Mouse (Mus musculus) intestine, postnatal 0 days (tissue): Measurements from ENCODE around the gene Amhr2. TPM values are rescaled to one million over a fixed set of nuclear protein-coding genes. Genes with fewer than 3 reads are reported as not detected.

ENCODE experiments used
- ATAC-seq: fragments of 200-750 bp; cut with Nextera tagmentation; 2 replicates; pipeline ENCODE4 v1.8.0; 2017; ENCODE audit warnings: mild to moderate bottlenecking, moderate TSS enrichment, moderate library complexity
- H3K27ac ChIP-seq: fragments of 300-500 bp; sonication (generic); 2 replicates; pipeline ENCODE4 v1.5.1; 2014; ENCODE audit warnings: mild to moderate bottlenecking, low read depth, low read length, moderate library complexity
- H3K27me3 ChIP-seq: fragments of 300-500 bp; sonication (generic); replicated peaks from 2 replicates; pipeline ENCODE4 v1.6.1; 2014; ENCODE audit warnings: low read length, mixed read lengths; ENCODE audit not compliant: control insufficient read depth, insufficient read depth
- H3K36me3 ChIP-seq: fragments of 300-500 bp; sonication (generic); 2 replicates; pipeline ENCODE4 v1.6.1; 2014; ENCODE audit warnings: mild to moderate bottlenecking, moderate library complexity; ENCODE audit not compliant: control insufficient read depth, insufficient read depth
- H3K4me1 ChIP-seq: fragments of 300-500 bp; sonication (generic); replicated peaks from 2 replicates; pipeline ENCODE4 v1.6.1; 2014; ENCODE audit warnings: antibody characterized with exemption, low read length, mixed read lengths; ENCODE audit not compliant: control insufficient read depth, insufficient read depth
- H3K4me2 ChIP-seq: fragments of 300-500 bp; sonication (generic); replicated peaks from 2 replicates; pipeline ENCODE4 v1.6.1; 2014; ENCODE audit warnings: low read depth, mild to moderate bottlenecking, moderate library complexity
- H3K4me3 ChIP-seq: fragments of 300-500 bp; sonication (generic); 2 replicates; pipeline ENCODE4 v1.5.1; 2014; ENCODE audit warnings: low read depth, low read length
- H3K9ac ChIP-seq: fragments of 300-500 bp; sonication (generic); 2 replicates; pipeline ENCODE4 v1.6.1; 2014; ENCODE audit warnings: mild to moderate bottlenecking, low read depth, low read length
- H3K9me3 ChIP-seq: fragments of 300-500 bp; sonication (generic); 2 replicates; pipeline ENCODE4 v1.6.1; 2016; ENCODE audit warnings: mixed run types; ENCODE audit not compliant: control insufficient read depth
- CTCF ChIP-seq: sonication (generic); IDR thresholded peaks from 2 replicates; pipeline ENCODE4 v1.5.1; 2016; ENCODE audit warnings: low read depth, mild to moderate bottlenecking, control low read depth, antibody characterized with exemption, moderate library complexity
- WGBS: fragments of 180-500 bp; shearing (Covaris S2); extraction: QIAGEN DNeasy Blood & Tissue Kit; methylation state at CpG from one replicate; pipeline ENCODE4 v1.1.7; 2014; 5-methylcytosine and 5-hydroxymethylcytosine counted together
- polyA plus RNA-seq: library from polyadenylated mRNA; unstranded; fragments of >200 nt; fragmentation: Nextera tagmentation; extraction: Ambion mirVana; gene quantifications from 2 replicates; pipeline ENCODE4 v1.2.1, GENCODE M21; 2015

Amhr2 gene
- polyA plus RNA-seq, 1 experiment from 2014 or later: 0.50 TPM

- H3K36me3 ChIP-seq: peaks cover 17% of the 10 kb centered on the region
- peak; percentile 71 for TF ChIP-seq CTCF
- no peaks in the 10 kb centered on the region for H3K4me1 ChIP-seq
- no peak overlapping the region for H3K27ac ChIP-seq
- no peaks in the 10 kb centered on the region for H3K27me3 ChIP-seq
- H3K4me3 ChIP-seq: no peak overlapping the region
- no peak for ATAC-seq
- no peak overlapping the region for H3K4me2 ChIP-seq
- no peak overlapping the region for H3K9ac ChIP-seq
- H3K9me3 ChIP-seq: no peaks in the 10 kb centered on the region
Observed at GRCm38 (mm10) chr15:102463666-102464065, 18.5 kb downstream of the Amhr2 start.

- Histone ChIP-seq H3K9ac (no peak overlapping the region), H3K4me2 (no peak overlapping the region), H3K36me3 (peaks cover 9% of the 10 kb centered on the region), H3K4me3 (no peak overlapping the region), H3K27ac (no peak overlapping the region), H3K9me3 (no peaks in the 10 kb centered on the region), H3K27me3 (no peaks in the 10 kb centered on the region), H3K4me1 (no peaks in the 10 kb centered on the region)
- ATAC-seq: no peak
- WGBS: 95% methylated on average over 9 of the region's 9 CpGs
- no peak for TF ChIP-seq CTCF
Observed at GRCm38 (mm10) chr15:102468675-102469370, 23.7 kb downstream of the Amhr2 start.

GRCm38 (mm10) chr15:102470183-102470604 is 25.0 kb downstream of the Amhr2 start, which contains the start of gene Pcbp2:
TSS of gene Pcbp2 (plus strand) at chr15:102470539.
- under 1% methylated on average over 36 of the region's 40 CpGs for WGBS
- peak within 1 kb of the TSS; percentile 80 for H3K4me3 ChIP-seq
- peak; percentile 95 for TF ChIP-seq CTCF
- peak; percentile 98 for ATAC-seq
- peak within 1 kb of the TSS; percentile 63 for H3K4me2 ChIP-seq
- peak within 1 kb of the TSS; percentile 94 for H3K9ac ChIP-seq
- H3K4me1 ChIP-seq: no peaks in the 10 kb centered on the region
- no peaks in the 10 kb centered on the region for H3K9me3 ChIP-seq
- H3K36me3 ChIP-seq: peaks cover 18% of the 10 kb centered on the region
- H3K27me3 ChIP-seq: no peaks in the 10 kb centered on the region
- peak within 1 kb of the TSS; percentile 94 for H3K27ac ChIP-seq

GRCm38 (mm10) chr15:102470605-102471294 is 25.6 kb downstream of the Amhr2 start:
- under 1% methylated on average over 41 of the region's 67 CpGs for WGBS
- Histone ChIP-seq H3K27ac (peak overlapping the region; percentile 94), H3K9me3 (no peaks in the 10 kb centered on the region), H3K36me3 (peaks cover 24% of the 10 kb centered on the region), H3K27me3 (no peaks in the 10 kb centered on the region), H3K9ac (peak overlapping the region; percentile 94), H3K4me2 (peak overlapping the region; percentile 63), H3K4me1 (no peaks in the 10 kb centered on the region), H3K4me3 (peak overlapping the region; percentile 80)
- peak; percentile 66 for ATAC-seq
- TF ChIP-seq CTCF: peak; percentile 36

- under 1% methylated on average over 10 of the region's 10 CpGs for WGBS
- no peak for ATAC-seq
Observed at GRCm38 (mm10) chr15:102471295-102471645, 26.1 kb downstream of the Amhr2 start.

GRCm38 (mm10) chr15:102471727-102472126 is 26.6 kb downstream of the Amhr2 start:
- Histone ChIP-seq H3K27me3 (no peaks in the 10 kb centered on the region), H3K36me3 (peaks cover 33% of the 10 kb centered on the region), H3K4me3 (peak overlapping the region; percentile 80), H3K4me2 (peak overlapping the region; percentile 63), H3K27ac (no peak overlapping the region), H3K4me1 (no peaks in the 10 kb centered on the region), H3K9me3 (no peaks in the 10 kb centered on the region), H3K9ac (no peak overlapping the region)
- TF ChIP-seq CTCF: no peak
- no peak for ATAC-seq

More at GRCm38 (mm10) chr15:102471295-102471645, 26.1 kb downstream of the Amhr2 start:
- Histone ChIP-seq H3K9me3 (no peaks in the 10 kb centered on the region), H3K4me1 (no peaks in the 10 kb centered on the region), H3K27ac (peak overlapping the region; percentile 94), H3K4me3 (peak overlapping the region; percentile 80), H3K4me2 (peak overlapping the region; percentile 63), H3K27me3 (no peaks in the 10 kb centered on the region), H3K9ac (peak overlapping the region; percentile 94), H3K36me3 (peaks cover 29% of the 10 kb centered on the region)
- TF ChIP-seq CTCF: no peak
